Mouse (Mus musculus): Measurements from ENCODE around the gene Cst13.

Cst13 gene

GRCm38 (mm10) chr2:148874617-148875334, 54.9 kb downstream of the Cst13 start:
- no peak for DNase-seq (ENCODE audit: low read depth, low spot score)

GRCm38 (mm10) chr2:148875335-148875811, 55.5 kb downstream of the Cst13 start, which contains the start of gene Cst3:
Gene Cst3, minus strand, starts transcription at chr2:148875692.
- peak; percentile 73 for DNase-seq (ENCODE audit: low read depth, low spot score)

DNA sequence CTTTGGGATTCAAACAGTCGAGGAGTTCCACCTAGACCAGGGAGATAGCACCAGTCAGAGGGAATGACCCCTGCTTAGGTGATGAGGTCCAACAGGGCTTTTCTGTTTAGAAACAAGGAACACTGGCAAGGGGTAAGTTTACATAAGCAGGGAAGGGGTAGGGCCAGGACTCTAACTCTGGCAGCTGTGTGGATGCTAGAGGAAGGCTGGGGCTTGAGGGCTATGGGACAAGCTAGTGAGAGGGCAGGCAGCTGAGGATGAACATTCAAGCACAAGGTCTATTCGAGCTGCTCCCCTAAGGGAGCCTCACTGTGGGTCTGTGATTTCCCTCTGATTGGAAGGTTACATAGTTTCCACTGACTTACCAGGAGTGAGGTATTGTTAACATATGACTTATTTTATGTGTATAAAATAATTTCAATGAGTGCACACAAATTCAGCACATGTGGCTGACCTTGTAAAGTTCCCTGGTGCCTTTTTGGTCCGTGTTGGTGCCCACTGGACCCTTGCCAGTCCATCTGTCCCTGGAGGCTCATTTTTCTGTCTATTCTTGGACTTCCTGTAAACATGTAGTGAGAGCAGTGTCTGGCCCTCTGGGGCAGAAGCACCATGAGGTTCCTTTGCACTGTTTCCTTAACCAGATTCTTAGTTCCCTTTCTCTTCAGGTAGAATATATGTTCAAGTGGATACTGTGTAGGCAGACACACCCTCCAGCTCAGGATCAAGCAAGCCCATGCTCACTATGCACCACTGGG, 57.3 kb downstream of the Cst13 start:
- DNase-seq (ENCODE audit: low read depth, low spot score) = no peak

DNA sequence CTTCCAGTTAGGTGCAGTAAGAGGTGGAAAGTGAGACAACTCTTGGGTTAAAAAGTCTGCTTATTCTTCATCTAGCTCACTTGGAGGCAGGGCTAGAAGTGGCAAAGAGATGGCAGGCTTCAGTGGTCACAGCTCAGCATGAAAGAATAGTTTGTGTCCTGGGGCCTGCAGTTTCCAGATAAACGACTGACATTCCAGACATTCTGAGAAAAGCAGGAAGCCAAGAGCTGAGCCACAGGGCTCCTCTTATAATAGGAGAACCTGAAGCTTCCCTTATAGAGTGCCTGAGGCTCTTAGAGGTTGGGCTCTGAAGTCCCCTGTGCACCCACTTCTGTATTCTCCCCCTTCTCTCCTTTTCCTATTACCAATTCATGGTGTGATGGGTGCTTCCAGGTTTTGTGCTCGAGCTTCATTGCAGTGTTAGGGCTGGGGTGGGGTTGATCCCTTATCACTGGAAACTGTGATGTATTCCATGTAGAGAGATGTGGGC, 58.8 kb downstream of the Cst13 start:
- no peak for DNase-seq (ENCODE audit: low read depth, low spot score)

DNA sequence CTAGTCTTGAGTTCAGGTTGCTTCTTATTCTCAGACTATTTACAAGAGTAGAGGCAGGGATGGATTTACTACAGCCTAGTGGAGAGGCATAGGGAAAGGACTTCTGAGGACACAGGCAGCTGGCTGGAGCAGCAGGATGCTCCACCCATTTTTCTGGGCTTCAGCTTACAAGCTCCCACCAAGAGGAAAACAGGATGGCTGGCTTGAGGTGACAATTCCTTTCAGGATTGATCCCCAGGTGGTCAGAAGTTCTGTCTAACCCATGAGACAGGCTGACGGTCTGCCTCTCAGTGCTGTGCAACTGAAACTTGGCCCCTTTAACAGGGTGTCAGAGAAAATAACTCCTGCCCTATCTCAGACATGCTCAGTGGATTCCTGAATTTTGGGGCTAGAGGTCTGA, 59.3 kb downstream of the Cst13 start:
- DNase-seq (ENCODE audit: low read depth, low spot score) = no peak

All from embryo, embryonic 11.5 days (tissue).